Mouse (Mus musculus) heart, postnatal 0 days (tissue): ENCODE measurements at regions not wholly inside any gene's neighbourhood (a gene's known extent, or its start where the extent isn't known, plus 50 kb on each side); places are given as distances from the start of the nearest gene placed in this dataset.

Experiments
- ATAC-seq: fragments of 200-750 bp; cut with Nextera tagmentation; 2 replicates; pipeline ENCODE4 v1.8.0; 2017; ENCODE audit warnings: low read depth, moderate number of reproducible peaks, moderate library complexity; ENCODE audit not compliant: insufficient read depth
- DNase-seq: peaks from one replicate; pipeline ENCODE4 v3.0.0-alpha.2; 2016; ENCODE audit warnings: low spot score
- H3K27ac ChIP-seq: fragments of 300-500 bp; sonication (generic); 2 replicates; pipeline ENCODE4 v1.5.1; 2014; ENCODE audit warnings: low read depth, mild to moderate bottlenecking
- H3K27me3 ChIP-seq: fragments of 300-500 bp; sonication (generic); 2 replicates; pipeline ENCODE4 v1.6.1; 2014; ENCODE audit warnings: low read length, mixed read lengths; ENCODE audit not compliant: control insufficient read depth, insufficient read depth
- H3K36me3 ChIP-seq: fragments of 300-500 bp; sonication (generic); replicated peaks from 2 replicates; pipeline ENCODE4 v1.6.1; 2014; ENCODE audit warnings: low read length, mixed read lengths; ENCODE audit not compliant: control insufficient read depth, insufficient read depth
- H3K4me1 ChIP-seq: fragments of 300-500 bp; sonication (generic); 2 replicates; pipeline ENCODE4 v1.6.1; 2014; ENCODE audit warnings: antibody characterized with exemption; ENCODE audit not compliant: control insufficient read depth, insufficient read depth
- H3K4me2 ChIP-seq: fragments of 300-500 bp; sonication (generic); 2 replicates; pipeline ENCODE4 v1.6.1; 2014; ENCODE audit warnings: low read depth, mild to moderate bottlenecking, low read length, moderate library complexity
- H3K4me3 ChIP-seq: fragments of 300-500 bp; sonication (generic); 2 replicates; pipeline ENCODE4 v1.5.1; 2014; ENCODE audit warnings: low read depth, low read length
- H3K9ac ChIP-seq: fragments of 300-500 bp; sonication (generic); replicated peaks from 2 replicates; pipeline ENCODE4 v1.6.1; 2014; ENCODE audit warnings: low read depth, low read length, mixed read lengths
- H3K9me3 ChIP-seq: fragments of 300-500 bp; sonication (generic); replicated peaks from 2 replicates; pipeline ENCODE4 v1.6.1; 2016; ENCODE audit warnings: low read length; ENCODE audit not compliant: control insufficient read depth
- CTCF ChIP-seq: IDR thresholded peaks from 2 replicates; pipeline ENCODE4 v1.5.1; 2016; ENCODE audit warnings: antibody characterized with exemption, control low read depth, low read depth
- EP300 ChIP-seq: IDR thresholded peaks from 2 replicates; pipeline ENCODE4 v1.6.1; 2016; ENCODE audit warnings: antibody characterized with exemption, low read depth
- WGBS: fragments of 180-500 bp; shearing (Covaris S2); extraction: QIAGEN DNeasy Blood & Tissue Kit; methylation state at CpG from one replicate; pipeline ENCODE4 v1.1.7; 2014; 5-methylcytosine and 5-hydroxymethylcytosine counted together

DNA sequence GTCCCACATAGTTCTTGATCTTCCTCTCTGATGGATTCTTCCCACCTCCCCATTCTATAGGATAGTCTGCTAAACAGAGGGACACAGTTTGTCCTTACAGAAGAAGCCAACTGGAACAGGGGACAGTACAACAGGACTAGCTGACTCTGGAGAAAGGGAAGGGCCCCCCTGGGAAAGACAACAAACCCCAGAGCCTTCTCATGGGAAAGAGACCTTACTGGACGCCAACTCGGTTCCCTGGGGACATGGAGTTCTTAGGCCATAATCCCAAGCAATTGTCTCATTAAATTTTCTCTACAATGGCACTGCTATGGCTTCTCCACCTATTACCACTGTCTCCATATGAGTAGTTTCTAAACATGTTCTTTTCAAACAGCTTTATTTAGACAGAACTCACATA lies 1313.2 kb upstream of the A1bg start:
- Histone ChIP-seq H3K9me3 (no peaks in the 10 kb centered on the region), H3K36me3 (no peaks in the 10 kb centered on the region), H3K27me3 (no peaks in the 10 kb centered on the region), H3K4me3 (no peak overlapping the region), H3K27ac (no peak overlapping the region), H3K4me2 (no peak overlapping the region), H3K4me1 (peaks cover 18% of the 10 kb centered on the region), H3K9ac (no peak overlapping the region)
- ATAC-seq (no peak), DNase-seq (no peak)
- WGBS, result 86% methylated on average over 2 of the region's 2 CpGs
- TF ChIP-seq EP300 (no peak), CTCF (no peak)

DNA sequence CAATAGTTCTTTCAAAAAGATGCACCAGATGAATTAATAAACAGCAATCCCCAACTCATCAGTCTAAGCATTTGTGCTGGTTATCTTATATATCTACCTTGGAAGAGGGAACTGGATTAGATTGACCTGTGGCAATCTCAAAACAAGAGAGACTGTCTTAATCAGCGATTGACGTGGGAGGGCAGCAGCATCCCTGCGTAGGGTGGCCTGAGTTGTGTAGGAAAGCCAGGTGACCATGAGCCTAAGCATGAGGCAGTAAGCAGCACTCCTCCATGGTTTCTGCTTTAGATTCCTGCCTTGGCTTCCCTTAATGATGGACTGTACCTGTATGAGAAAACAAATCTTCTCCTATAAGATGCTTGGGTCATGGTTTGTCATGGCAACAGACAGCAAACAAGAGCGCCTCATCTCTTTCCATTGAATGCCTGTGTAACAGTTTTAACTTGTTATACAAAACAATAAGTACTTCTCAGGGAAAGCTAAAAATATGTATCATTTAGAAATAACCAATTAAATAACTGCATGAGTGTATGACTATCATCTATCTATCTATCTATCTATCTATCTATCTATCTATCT lies 1311.5 kb upstream of the A1bg start:
- no peaks in the 10 kb centered on the region for H3K27me3 ChIP-seq
- H3K4me3 ChIP-seq, result no peak overlapping the region
- H3K9me3 ChIP-seq, result no peaks in the 10 kb centered on the region
- TF ChIP-seq EP300, result no peak
- TF ChIP-seq CTCF, result no peak
- ATAC-seq (no peak), DNase-seq (no peak)
- 92% methylated on average over 4 of the region's 4 CpGs for WGBS
- H3K36me3 ChIP-seq, result no peaks in the 10 kb centered on the region
- no peak overlapping the region for H3K9ac ChIP-seq
- H3K4me2 ChIP-seq, result no peak overlapping the region
- no peak overlapping the region for H3K27ac ChIP-seq
- peaks cover 31% of the 10 kb centered on the region for H3K4me1 ChIP-seq

DNA sequence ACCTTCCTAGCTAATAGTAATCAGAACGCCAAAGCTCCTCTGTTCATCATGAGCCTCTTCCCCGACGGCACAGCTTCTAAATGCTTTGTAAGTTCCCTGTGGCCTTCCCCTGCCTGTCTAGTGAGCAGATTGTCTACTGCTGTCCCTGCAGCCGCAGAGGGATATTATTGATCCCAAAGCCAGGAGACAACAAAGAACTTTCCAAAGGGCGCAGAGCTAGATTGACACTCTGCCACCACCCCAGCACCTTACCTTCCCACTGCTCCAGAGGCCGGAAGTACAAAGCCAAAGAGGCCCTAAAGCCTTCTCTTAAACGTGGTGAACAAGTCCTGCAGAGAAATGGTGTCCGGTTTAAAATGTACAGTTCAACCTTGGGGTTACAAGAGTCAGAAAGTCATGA lies 1310.3 kb upstream of the A1bg start:
- TF ChIP-seq EP300 (no peak), CTCF (no peak)
- no peak overlapping the region for H3K9ac ChIP-seq
- no peak overlapping the region for H3K27ac ChIP-seq

DNA sequence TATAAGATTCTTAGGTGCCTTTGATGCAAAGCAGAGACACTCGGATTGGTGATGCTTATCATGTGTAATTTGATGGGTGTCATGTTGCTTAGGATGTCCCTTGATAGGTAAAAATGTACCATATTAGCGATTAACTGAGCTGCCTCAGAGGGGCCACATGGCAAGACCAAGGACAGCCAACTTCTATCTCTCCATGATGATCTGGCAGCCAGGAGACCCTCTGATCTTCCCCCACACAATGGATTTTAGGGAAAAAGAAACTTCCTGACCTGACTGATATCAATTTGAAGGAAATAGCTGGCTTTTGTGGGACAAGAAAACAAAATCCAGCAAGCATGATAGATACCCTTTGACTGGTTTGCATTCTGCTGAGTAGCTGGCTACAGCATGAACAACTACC lies 1308.9 kb upstream of the A1bg start:
- WGBS, result 58% methylated on average over 2 of the region's 2 CpGs
- Histone ChIP-seq H3K36me3 (no peaks in the 10 kb centered on the region), H3K27me3 (no peaks in the 10 kb centered on the region), H3K9me3 (no peaks in the 10 kb centered on the region), H3K4me1 (peaks cover 26% of the 10 kb centered on the region), H3K27ac (no peak overlapping the region), H3K9ac (no peak overlapping the region), H3K4me3 (no peak overlapping the region), H3K4me2 (no peak overlapping the region)
- TF ChIP-seq CTCF (no peak), EP300 (no peak)
- DNase-seq (no peak), ATAC-seq (no peak)

More for the DNA sequence above, 1310.3 kb upstream of the A1bg start:
- peaks cover 26% of the 10 kb centered on the region for H3K4me1 ChIP-seq
- no peaks in the 10 kb centered on the region for H3K36me3 ChIP-seq
- H3K4me2 ChIP-seq, result no peak overlapping the region
- no peaks in the 10 kb centered on the region for H3K9me3 ChIP-seq
- DNase-seq, result no peak
- H3K27me3 ChIP-seq, result no peaks in the 10 kb centered on the region
- ATAC-seq, result no peak
- H3K4me3 ChIP-seq, result no peak overlapping the region
- WGBS, result 85% methylated on average over 8 of the region's 8 CpGs

DNA sequence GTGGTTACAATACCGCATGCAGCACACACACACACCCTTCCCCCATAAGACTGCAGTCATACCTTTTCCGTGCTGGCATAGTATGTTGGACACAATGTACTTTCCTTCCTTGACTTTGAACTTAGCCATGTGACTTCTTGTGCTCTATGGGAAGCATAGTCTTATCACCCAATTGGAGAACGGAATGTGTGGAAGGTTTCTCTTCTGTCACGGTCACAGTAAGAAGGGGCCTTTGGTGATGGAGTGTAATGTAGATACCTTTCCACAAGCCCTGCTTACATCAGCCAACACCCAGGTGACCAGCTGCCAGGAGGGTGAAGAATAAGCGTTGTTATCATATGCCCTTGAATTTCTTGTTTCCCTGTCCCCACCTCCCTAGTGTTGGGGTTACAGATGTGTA lies 1308.0 kb upstream of the A1bg start:
- H3K9ac ChIP-seq, result no peak overlapping the region
- H3K36me3 ChIP-seq, result no peaks in the 10 kb centered on the region
- no peak overlapping the region for H3K4me2 ChIP-seq
- peaks cover 24% of the 10 kb centered on the region for H3K4me1 ChIP-seq
- no peak overlapping the region for H3K4me3 ChIP-seq
- peak; percentile 98 for ATAC-seq
- no peaks in the 10 kb centered on the region for H3K9me3 ChIP-seq
- H3K27me3 ChIP-seq, result no peaks in the 10 kb centered on the region
- peak; percentile 93 for DNase-seq
- peak overlapping the region; percentile 68 for H3K27ac ChIP-seq
- TF ChIP-seq CTCF, result no peak
- TF ChIP-seq EP300, result peak; percentile 98
- 33% methylated on average over 5 of the region's 5 CpGs for WGBS

DNA sequence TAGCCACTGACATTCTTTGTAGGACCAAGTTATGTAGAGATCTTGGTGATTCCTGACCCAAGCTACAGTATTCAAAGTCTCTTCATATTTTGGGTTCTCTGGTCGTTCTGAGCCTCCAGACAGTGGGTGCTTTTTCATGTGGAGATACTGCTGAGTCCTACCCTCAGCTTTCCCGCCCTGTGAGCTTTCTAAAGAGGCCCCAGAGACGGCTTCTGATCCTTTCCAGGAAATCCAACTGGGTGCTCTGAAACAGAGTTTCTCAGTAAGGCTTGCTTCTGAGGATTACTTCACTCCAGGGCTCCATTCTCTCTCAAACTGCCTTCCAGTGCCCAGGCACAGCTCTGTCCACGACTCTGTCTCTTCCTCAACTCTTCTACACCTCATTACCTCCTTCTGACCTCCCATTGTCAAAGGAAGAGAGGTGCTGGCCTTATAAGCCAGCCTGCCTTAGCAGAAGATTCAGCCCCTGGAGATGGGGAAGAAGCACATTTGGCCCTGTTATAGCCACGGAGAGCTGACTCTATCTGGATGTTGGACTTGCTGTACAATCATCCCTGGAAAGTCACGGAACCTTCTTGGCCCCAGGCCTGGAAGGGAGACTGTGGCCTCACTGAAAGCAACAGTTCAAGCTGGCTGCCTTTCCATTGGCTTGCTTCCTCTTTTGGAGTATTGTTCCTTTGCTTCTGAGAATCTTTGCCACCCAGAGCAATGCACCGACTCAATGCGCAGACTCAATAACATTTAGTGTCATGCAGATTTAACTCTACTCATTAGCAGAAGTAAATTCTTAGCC lies 1306.9 kb upstream of the A1bg start:
- no peak for TF ChIP-seq EP300
- no peak for TF ChIP-seq CTCF
- peaks cover 20% of the 10 kb centered on the region for H3K4me1 ChIP-seq
- H3K4me3 ChIP-seq, result no peak overlapping the region
- no peak for DNase-seq
- peak overlapping the region; percentile 68 for H3K27ac ChIP-seq
- no peak overlapping the region for H3K9ac ChIP-seq
- H3K4me2 ChIP-seq, result no peak overlapping the region
- WGBS, result 49% methylated on average over 8 of the region's 8 CpGs
- H3K27me3 ChIP-seq, result no peaks in the 10 kb centered on the region
- H3K36me3 ChIP-seq, result no peaks in the 10 kb centered on the region
- ATAC-seq, result no peak
- no peaks in the 10 kb centered on the region for H3K9me3 ChIP-seq
